Mouse (Mus musculus) kidney, embryonic 14.5 days (tissue): ENCODE measurements at regions not wholly inside any gene's neighbourhood (a gene's known extent, or its start where the extent isn't known, plus 50 kb on each side); places are given as distances from the start of the nearest gene placed in this dataset.

ENCODE experiments used
- ATAC-seq: fragments of 200-750 bp; cut with Nextera tagmentation; 2 replicates; pipeline ENCODE4 v1.8.0; 2017; ENCODE audit warnings: moderate number of reproducible peaks, mild to moderate bottlenecking, moderate TSS enrichment, moderate library complexity; ENCODE audit not compliant: low FRiP score, low TSS enrichment
- H3K27ac ChIP-seq: fragments of 300-500 bp; sonication (generic); 2 replicates; pipeline ENCODE4 v1.5.1; 2014; ENCODE audit warnings: low read depth, mild to moderate bottlenecking, low read length, moderate library complexity, mixed read lengths
- H3K27me3 ChIP-seq: fragments of 300-500 bp; sonication (generic); 2 replicates; pipeline ENCODE4 v1.6.1; 2014; ENCODE audit warnings: mild to moderate bottlenecking, low read length; ENCODE audit not compliant: control insufficient read depth, insufficient read depth
- H3K36me3 ChIP-seq: fragments of 300-500 bp; sonication (generic); 2 replicates; pipeline ENCODE4 v1.6.1; 2014; ENCODE audit warnings: low read length, mixed read lengths; ENCODE audit not compliant: control insufficient read depth, insufficient read depth
- H3K4me1 ChIP-seq: fragments of 300-500 bp; sonication (generic); 2 replicates; pipeline ENCODE4 v1.6.1; 2014; ENCODE audit warnings: low read length, mixed read lengths; ENCODE audit not compliant: control insufficient read depth, insufficient read depth
- H3K4me2 ChIP-seq: fragments of 300-500 bp; sonication (generic); replicated peaks from 2 replicates; pipeline ENCODE4 v1.6.1; 2014; ENCODE audit warnings: low read depth, mild to moderate bottlenecking, low read length
- H3K4me3 ChIP-seq: fragments of 300-500 bp; sonication (generic); 2 replicates; pipeline ENCODE4 v1.5.1; 2014; ENCODE audit warnings: mild to moderate bottlenecking, low read length
- H3K9ac ChIP-seq: fragments of 300-500 bp; sonication (generic); 2 replicates; pipeline ENCODE4 v1.6.1; 2014; ENCODE audit warnings: low read depth, mild to moderate bottlenecking, low read length, moderate library complexity
- H3K9me3 ChIP-seq: fragments of 300-500 bp; sonication (generic); 2 replicates; pipeline ENCODE4 v1.6.1; 2016; ENCODE audit warnings: low read length; ENCODE audit not compliant: control insufficient read depth
- WGBS: fragments of 180-500 bp; shearing (Covaris S2); extraction: QIAGEN DNeasy Blood & Tissue Kit; methylation state at CpG from one replicate; pipeline ENCODE4 v1.1.7; 2014; 5-methylcytosine and 5-hydroxymethylcytosine counted together

DNA sequence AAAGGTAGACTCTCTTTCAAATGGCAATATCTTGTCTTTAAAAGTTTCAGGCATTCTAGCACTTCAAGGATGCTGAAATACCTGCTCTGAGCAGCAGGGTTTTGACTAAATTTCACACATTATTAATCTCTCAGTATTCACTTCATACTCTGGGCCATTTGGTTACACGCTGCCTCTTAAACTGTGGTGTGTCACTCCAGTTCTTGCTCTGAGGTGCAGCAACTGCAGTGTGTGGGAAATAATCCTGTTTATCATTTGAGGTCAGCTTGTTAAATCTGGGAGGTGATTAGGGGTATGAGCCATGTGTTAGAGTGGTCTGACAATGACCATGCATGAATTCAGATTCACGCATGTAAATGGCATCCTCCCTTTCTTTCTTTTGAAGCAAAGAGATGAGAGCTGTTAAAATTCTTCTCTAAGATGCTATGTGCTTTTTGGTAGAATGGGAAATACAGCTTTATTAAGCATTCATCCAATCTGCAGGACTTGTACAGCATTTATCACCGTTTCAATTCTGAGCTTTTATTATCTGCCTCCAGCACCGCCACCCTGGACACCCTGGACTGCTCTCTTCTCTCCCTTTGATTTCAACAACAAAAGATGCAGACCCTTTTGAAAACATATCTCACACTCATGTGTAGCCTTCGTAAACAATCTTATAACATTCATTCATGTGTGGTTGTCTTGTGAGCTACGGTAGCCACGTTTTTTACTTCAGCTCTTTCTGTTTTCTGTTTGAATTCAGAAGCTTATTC, 362.4 kb upstream of the Gm38303 start:
- Histone ChIP-seq H3K4me1 (no peaks in the 10 kb centered on the region), H3K4me2 (no peak overlapping the region), H3K9ac (no peak overlapping the region), H3K27me3 (no peaks in the 10 kb centered on the region), H3K4me3 (no peak overlapping the region), H3K27ac (no peak overlapping the region), H3K9me3 (no peaks in the 10 kb centered on the region), H3K36me3 (no peaks in the 10 kb centered on the region)
- no peak for ATAC-seq
- WGBS = 87% methylated on average over 7 of the region's 7 CpGs

DNA sequence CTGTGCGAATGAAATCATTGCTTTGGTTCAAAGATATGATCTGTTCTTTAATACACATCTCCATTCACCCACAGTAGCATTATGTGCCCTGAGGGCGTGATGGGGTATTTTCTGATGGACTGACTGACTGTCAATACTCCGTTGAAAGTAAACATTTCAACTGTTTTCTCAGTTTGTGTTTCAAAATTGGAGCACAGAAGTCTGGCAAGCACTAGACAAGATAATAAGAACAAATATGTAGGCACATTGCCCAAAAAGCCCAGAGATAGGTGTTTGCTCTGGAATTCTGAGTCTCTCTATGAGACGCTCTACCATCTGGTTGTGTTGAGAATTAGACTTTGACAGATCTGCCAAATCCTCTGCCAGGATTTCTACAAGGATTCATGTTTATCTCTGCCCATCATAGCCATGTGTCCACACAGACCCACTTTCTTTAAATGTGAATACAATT, 350.0 kb upstream of the Gm38303 start:
- Histone ChIP-seq H3K27ac (no peak overlapping the region), H3K4me2 (no peak overlapping the region), H3K27me3 (no peaks in the 10 kb centered on the region), H3K4me3 (no peak overlapping the region), H3K9me3 (no peaks in the 10 kb centered on the region), H3K9ac (no peak overlapping the region), H3K36me3 (no peaks in the 10 kb centered on the region), H3K4me1 (no peaks in the 10 kb centered on the region)
- 61% methylated on average over 4 of the region's 4 CpGs for WGBS
- ATAC-seq = 0 out of 2 replicates have a peak, but pooled peaks have one; percentile 28

DNA sequence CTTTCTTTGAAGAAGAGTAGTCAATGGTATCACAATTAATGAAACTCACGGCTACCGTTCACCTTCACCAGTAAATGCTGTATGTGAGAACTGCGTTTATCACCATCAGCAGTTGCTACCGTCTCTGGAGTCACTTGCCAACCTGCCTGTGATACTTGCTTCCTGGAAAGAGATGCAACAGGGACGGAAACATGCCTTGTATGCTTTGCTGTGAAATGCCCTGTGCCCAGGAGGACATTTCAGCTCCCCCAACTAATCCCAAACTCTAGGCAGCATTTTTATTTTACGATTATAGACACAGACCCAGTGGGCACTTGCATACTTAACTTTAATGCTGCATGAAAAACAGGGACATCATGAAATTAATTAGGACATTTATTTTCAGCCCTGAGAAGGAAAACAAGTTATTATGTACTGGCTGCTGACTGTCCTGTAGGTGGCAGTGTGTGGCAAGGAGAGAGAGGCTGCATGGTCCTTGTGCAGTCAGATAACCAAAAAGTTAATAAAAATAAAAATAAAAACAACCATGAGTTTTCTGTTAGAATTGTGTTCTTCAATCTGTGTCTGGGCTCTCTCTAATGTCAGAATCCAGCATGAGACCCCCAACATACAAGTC, 349.5 kb upstream of the Gm38303 start:
- peak; percentile 62; the same call in 1 of the 2 replicates for ATAC-seq
- H3K27ac ChIP-seq = no peak overlapping the region
- H3K4me2 ChIP-seq = no peak overlapping the region
- no peaks in the 10 kb centered on the region for H3K36me3 ChIP-seq
- no peaks in the 10 kb centered on the region for H3K4me1 ChIP-seq
- no peak overlapping the region for H3K9ac ChIP-seq
- no peak overlapping the region for H3K4me3 ChIP-seq
- H3K27me3 ChIP-seq = no peaks in the 10 kb centered on the region
- WGBS = 63% methylated on average over 6 of the region's 6 CpGs
- H3K9me3 ChIP-seq = no peaks in the 10 kb centered on the region

DNA sequence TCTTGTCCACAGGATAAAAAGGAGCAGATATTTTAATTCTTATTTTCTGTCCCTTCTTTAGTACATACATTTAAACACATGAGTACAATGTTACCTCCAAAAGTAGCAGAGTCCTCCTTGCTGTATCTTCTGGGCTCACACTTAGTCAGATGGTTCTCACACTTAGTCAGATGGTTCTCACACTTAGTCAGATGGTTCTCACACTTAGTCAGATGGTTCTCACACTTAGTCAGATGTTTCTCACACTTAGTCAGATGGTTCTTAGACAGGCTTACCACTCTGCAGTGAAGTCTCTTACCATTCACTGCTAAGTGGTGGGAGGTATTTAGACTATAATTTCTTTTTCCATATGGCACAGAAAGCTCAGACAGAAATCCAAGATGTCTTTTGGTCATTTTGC, 346.5 kb upstream of the Gm38303 start:
- H3K4me3 ChIP-seq = no peak overlapping the region
- no peaks in the 10 kb centered on the region for H3K36me3 ChIP-seq
- ATAC-seq = no peak
- H3K27ac ChIP-seq = no peak overlapping the region
- no peaks in the 10 kb centered on the region for H3K9me3 ChIP-seq
- H3K4me1 ChIP-seq = no peaks in the 10 kb centered on the region
- no peaks in the 10 kb centered on the region for H3K27me3 ChIP-seq
- H3K9ac ChIP-seq = no peak overlapping the region
- no peak overlapping the region for H3K4me2 ChIP-seq

DNA sequence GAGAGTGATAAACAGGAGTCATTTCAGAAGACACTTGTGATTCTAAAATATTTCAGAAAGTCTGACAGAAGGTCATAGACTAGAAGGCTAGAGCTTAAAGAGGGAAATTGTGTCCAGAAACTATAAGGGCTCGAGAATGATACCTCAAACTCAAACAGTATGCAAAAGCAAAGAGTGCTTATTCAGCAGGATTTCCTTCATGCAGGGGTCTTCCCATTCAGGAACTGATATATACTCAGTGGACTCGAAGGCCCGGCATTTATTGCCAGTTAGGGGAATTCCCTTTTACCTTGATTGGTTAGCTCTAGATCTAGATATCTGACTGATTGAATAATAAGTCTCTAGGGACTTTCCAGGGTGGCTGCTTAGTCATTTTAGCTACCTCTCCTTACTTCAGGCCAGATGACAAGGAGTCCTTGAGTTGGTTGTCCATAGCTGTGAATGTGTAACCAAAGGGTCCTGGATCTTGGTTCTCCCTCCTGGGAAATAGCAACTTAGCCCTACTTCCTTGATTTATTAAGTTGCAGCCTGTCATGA, 312.6 kb upstream of the Gm38303 start:
- Histone ChIP-seq H3K4me3 (no peak overlapping the region), H3K36me3 (no peaks in the 10 kb centered on the region), H3K27ac (no peak overlapping the region), H3K4me2 (no peak overlapping the region), H3K4me1 (no peaks in the 10 kb centered on the region), H3K9me3 (no peaks in the 10 kb centered on the region), H3K27me3 (no peaks in the 10 kb centered on the region), H3K9ac (no peak overlapping the region)
- no peak for ATAC-seq
- 77% methylated on average over 3 of the region's 3 CpGs for WGBS
